ENCODE assay signal across 29 mouse cellular contexts in the genomic region with DNA sequence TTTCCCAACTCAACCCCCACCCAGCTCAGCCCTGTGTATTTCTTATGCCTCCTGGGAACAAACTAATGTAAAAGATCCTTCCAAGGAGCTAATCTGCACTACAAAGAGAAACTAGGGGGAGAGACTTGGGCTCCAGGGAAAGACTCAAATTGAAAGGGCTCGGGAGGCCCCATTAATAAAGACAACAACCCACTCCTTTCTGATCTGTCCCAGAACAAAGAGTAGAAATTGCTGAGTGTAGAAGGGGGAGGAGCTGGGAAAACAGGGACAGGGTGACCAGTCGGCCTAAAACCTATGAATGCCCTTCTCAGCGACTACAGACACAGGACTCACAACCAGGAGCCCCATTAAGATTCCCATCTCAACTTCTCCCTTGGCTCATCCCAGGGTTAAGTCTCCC.
DNase-seq lines count a peak whose midpoint lies in the region; ATAC-seq and TF ChIP-seq lines count a peak whose summit lies in the region.
"Had no signal": no experiment of that assay in that cellular context is flagged by ENCODE, and none has a peak within 500 bp of the region (broad histone marks: within the 10 kb centered on the region; RNA-seq: fewer than 3 reads in every experiment).

No protein-coding gene starts in this region.

- WGBS in forebrain, embryonic 12.5 days = 7% methylated on average over 3 of the region's 3 CpGs
- 7% methylated on average over 3 of the region's 3 CpGs for WGBS in forebrain, embryonic 15.5 days
- WGBS in midbrain, postnatal 0 days = 14% methylated on average over 3 of the region's 3 CpGs

- no peak for TF ChIP-seq CTCF in brain, embryonic 14.5 days (IDR thresholded peaks at IDR 0.05; ENCODE audit: borderline replicate concordance, extremely low read depth, insufficient read depth, insufficient read length)
- TF ChIP-seq CTCF in midbrain, postnatal 0 days (IDR thresholded peaks at IDR 0.05) = no peak

- H3K4me1 ChIP-seq in forebrain, embryonic 12.5 days = peaks cover 15% of the 10 kb centered on the region
- H3K4me1 ChIP-seq in forebrain, embryonic 15.5 days = no peaks in the 10 kb centered on the region
- H3K4me1 ChIP-seq in midbrain, postnatal 0 days (ENCODE audit: insufficient read depth, low read length) = no peaks in the 10 kb centered on the region
- H3K4me1 ChIP-seq: embryonic facial prominence, embryonic 13.5 days; heart, embryonic 12.5 days; heart, embryonic 15.5 days had no signal

- H3K9ac ChIP-seq in forebrain, embryonic 12.5 days = no peak overlapping the region
- no peak overlapping the region for H3K9ac ChIP-seq in forebrain, embryonic 15.5 days (replicated peaks)
- H3K9ac ChIP-seq in midbrain, postnatal 0 days (replicated peaks; ENCODE audit: low read length, poor library complexity, severe bottlenecking) = no peak overlapping the region
- H3K9ac ChIP-seq: embryonic facial prominence, embryonic 13.5 days; heart, embryonic 12.5 days; heart, embryonic 15.5 days; hindbrain, embryonic 13.5 days had no signal

- H3K36me3 ChIP-seq in forebrain, embryonic 12.5 days (replicated peaks) = no peaks in the 10 kb centered on the region
- H3K36me3 ChIP-seq in forebrain, embryonic 15.5 days = no peaks in the 10 kb centered on the region
- no peaks in the 10 kb centered on the region for H3K36me3 ChIP-seq in midbrain, postnatal 0 days (ENCODE audit: insufficient read depth, low read length)
- H3K36me3 ChIP-seq: embryonic facial prominence, embryonic 10.5 days; embryonic facial prominence, embryonic 13.5 days; heart, embryonic 12.5 days; heart, embryonic 15.5 days; hindbrain, embryonic 10.5 days; hindbrain, embryonic 13.5 days had no signal

- TF ChIP-seq POLR2A in brain, embryonic 14.5 days (IDR thresholded peaks at IDR 0.05; ENCODE audit: borderline replicate concordance, extremely low read depth, insufficient read depth, insufficient read length, poor library complexity, severe bottlenecking) = no peak

- no peaks in the 10 kb centered on the region for H3K9me3 ChIP-seq in forebrain, embryonic 12.5 days
- no peaks in the 10 kb centered on the region for H3K9me3 ChIP-seq in forebrain, embryonic 15.5 days
- H3K9me3 ChIP-seq in midbrain, postnatal 0 days (ENCODE audit: low read length) = no peaks in the 10 kb centered on the region
- H3K9me3 ChIP-seq: embryonic facial prominence, embryonic 10.5 days; embryonic facial prominence, embryonic 13.5 days; heart, embryonic 12.5 days; heart, embryonic 15.5 days; hindbrain, embryonic 10.5 days; hindbrain, embryonic 13.5 days had no signal

- 0 out of 2 replicates have a peak overlapping the region, but pooled peaks have one; percentile 4 for H3K4me2 ChIP-seq in forebrain, embryonic 12.5 days
- H3K4me2 ChIP-seq in forebrain, embryonic 15.5 days (replicated peaks) = no peak overlapping the region
- no peak overlapping the region for H3K4me2 ChIP-seq in midbrain, postnatal 0 days (ENCODE audit: low read depth, low read length, poor library complexity, severe bottlenecking)
- H3K4me2 ChIP-seq: embryonic facial prominence, embryonic 13.5 days; heart, embryonic 12.5 days; heart, embryonic 15.5 days; hindbrain, embryonic 13.5 days had no signal

- peaks cover 2% of the 10 kb centered on the region; the same call in 1 of the 2 replicates for H3K27me3 ChIP-seq in forebrain, embryonic 12.5 days
- H3K27me3 ChIP-seq in forebrain, embryonic 15.5 days = no peaks in the 10 kb centered on the region
- no peaks in the 10 kb centered on the region for H3K27me3 ChIP-seq in midbrain, postnatal 0 days (ENCODE audit: insufficient read depth, low read length)
- H3K27me3 ChIP-seq: embryonic facial prominence, embryonic 13.5 days; heart, embryonic 12.5 days; heart, embryonic 15.5 days; hindbrain, embryonic 13.5 days had no signal

- H3K27ac ChIP-seq in forebrain, embryonic 12.5 days = peak overlapping the region; percentile 46; the same call in 1 of the 2 replicates
- no peak overlapping the region for H3K27ac ChIP-seq in forebrain, embryonic 15.5 days (replicated peaks)
- H3K27ac ChIP-seq in midbrain, postnatal 0 days (ENCODE audit: low read depth, low read length) = no peak overlapping the region
- H3K27ac ChIP-seq: embryonic facial prominence, embryonic 10.5 days; embryonic facial prominence, embryonic 13.5 days; heart, embryonic 15.5 days; hindbrain, embryonic 10.5 days; hindbrain, embryonic 13.5 days had no signal

- ATAC-seq in forebrain, embryonic 12.5 days (ENCODE audit: low FRiP score) = no peak
- ATAC-seq in forebrain, embryonic 15.5 days (replicated peaks) = no peak
- ATAC-seq in midbrain, postnatal 0 days (ENCODE audit: low FRiP score) = no peak
- ATAC-seq: hindbrain, embryonic 16.5 days; inflammation-experienced regulatory T-cells, adult 6 months; intestine, embryonic 16.5 days had no signal

- H3K4me3 ChIP-seq in forebrain, embryonic 12.5 days (replicated peaks) = no peak overlapping the region
- H3K4me3 ChIP-seq in forebrain, embryonic 15.5 days = no peak overlapping the region
- H3K4me3 ChIP-seq in midbrain, postnatal 0 days (ENCODE audit: low read depth, low read length) = no peak overlapping the region
- H3K4me3 ChIP-seq: embryonic facial prominence, embryonic 10.5 days; embryonic facial prominence, embryonic 13.5 days; erythroblast, embryonic 14.5 days; heart, embryonic 12.5 days; heart, embryonic 15.5 days; hindbrain, embryonic 10.5 days; hindbrain, embryonic 13.5 days had no signal

- peak; percentile 4 for DNase-seq in embryo, embryonic 10.5 days (ENCODE audit: low spot score)
- DNase-seq in embryo, embryonic 9.5 days (ENCODE audit: extremely low spot score) = no peak
- peak; percentile 61 for DNase-seq in brain, embryonic 14.5 days (ENCODE audit: low read depth)
- DNase-seq in midbrain, postnatal 0 days (ENCODE audit: low spot score) = no peak
- no peak for DNase-seq in cerebellum, postnatal 10 days
- no peak for DNase-seq in urinary bladder, postnatal 36 days (ENCODE audit: low spot score in 2 of 2)
- DNase-seq: adrenal gland, adult 2 months; adrenal gland, postnatal 14 days; cerebellum, adult 11-12 months; cerebellum, adult 8-10 months; cerebellum, postnatal 14 days; gastrocnemius, postnatal 25 days; heart, adult 18-20 months; heart, postnatal 10 days; heart, postnatal 36 days; kidney, adult 18-20 months; kidney, adult 9 months had no signal

Comparison
In these comparisons a context has a peak if more than half of its experiments do, and no peak if none do; other contexts are left out.
1. DNase-seq: peak in embryo, embryonic 10.5 days (single experiment) and brain, embryonic 14.5 days (single experiment); none in embryo, embryonic 9.5 days (single experiment), midbrain, postnatal 0 days (single experiment), cerebellum, postnatal 10 days (0 of 2) and urinary bladder, postnatal 36 days (0 of 2).